Mouse (Mus musculus) small intestine, adult 2 months (tissue): ENCODE measurements around the gene Plekhm1. TPM values are rescaled to one million over a fixed set of nuclear protein-coding genes. Genes with fewer than 3 reads are reported as not detected.

Experiments used
- H3K27ac ChIP-seq: fragments of 200-500 bp; 2 replicates; pipeline ENCODE4 v1.5.1; 2012; ENCODE audit warnings: low read depth, low read length, control low read depth, inconsistent platforms; ENCODE audit not compliant: insufficient read depth
- H3K27me3 ChIP-seq: fragments of 200-500 bp; 2 replicates; pipeline ENCODE4 v1.6.1; 2012; ENCODE audit warnings: mild to moderate bottlenecking, moderate library complexity, low read length, inconsistent platforms; ENCODE audit not compliant: control insufficient read depth, insufficient read depth
- H3K36me3 ChIP-seq: fragments of 200-500 bp; 2 replicates; pipeline ENCODE4 v1.6.1; 2012; ENCODE audit warnings: mild to moderate bottlenecking, low read length, control low read depth, inconsistent platforms; ENCODE audit not compliant: control insufficient read depth, insufficient read depth
- H3K4me1 ChIP-seq: fragments of 200-500 bp; 2 replicates; pipeline ENCODE4 v1.6.1; 2012; ENCODE audit warnings: low read length, inconsistent platforms, mixed read lengths; ENCODE audit not compliant: control insufficient read depth, insufficient read depth, insufficient read length
- H3K4me3 ChIP-seq: fragments of 200-500 bp; 2 replicates; pipeline ENCODE4 v1.5.1; 2012; ENCODE audit warnings: low read depth, mild to moderate bottlenecking, control low read depth, inconsistent platforms, low read length, moderate library complexity
- CTCF ChIP-seq: fragments of 200-500 bp; IDR thresholded peaks from 2 replicates; pipeline ENCODE4 v1.5.1; 2012; ENCODE audit warnings: low read depth, mild to moderate bottlenecking, control low read depth, inconsistent platforms, low read length, moderate library complexity, mixed read lengths; ENCODE audit not compliant: insufficient replicate concordance, insufficient read length; ENCODE audit errors: extremely low read depth
- POLR2A ChIP-seq: fragments of 200-500 bp; IDR thresholded peaks from 2 replicates; pipeline ENCODE4 v1.6.1; 2012; ENCODE audit warnings: low read depth, mild to moderate bottlenecking, control low read depth, inconsistent platforms, low read length, moderate library complexity
- WGBS: fragments of 180-500 bp; shearing (Covaris S2); methylation state at CpG from one replicate; pipeline ENCODE4 v1.1.7; 2018; 5-methylcytosine and 5-hydroxymethylcytosine counted together
- polyA plus RNA-seq: library from polyadenylated mRNA; depleted of rRNA; stranded (reverse); fragments of >200 nt; gene quantifications from 2 replicates; pipeline ENCODE4 v1.2.3, GENCODE M21; 2012

The Plekhm1 gene
- polyA plus RNA-seq, 1 experiment, result 16.6 TPM

- WGBS, result 67% methylated on average over 5 of the region's 5 CpGs
- H3K27ac ChIP-seq, result no peak overlapping the region
- no peaks in the 10 kb centered on the region for H3K27me3 ChIP-seq
- peaks cover 3% of the 10 kb centered on the region for H3K4me1 ChIP-seq
- TF ChIP-seq POLR2A (no peak), CTCF (no peak)
- H3K4me3 ChIP-seq, result no peak overlapping the region
- peaks cover 57% of the 10 kb centered on the region for H3K36me3 ChIP-seq
These were observed 36.7 kb downstream of the Plekhm1 start for GRCm38 (mm10) chr11:103375772-103376171.

DNA sequence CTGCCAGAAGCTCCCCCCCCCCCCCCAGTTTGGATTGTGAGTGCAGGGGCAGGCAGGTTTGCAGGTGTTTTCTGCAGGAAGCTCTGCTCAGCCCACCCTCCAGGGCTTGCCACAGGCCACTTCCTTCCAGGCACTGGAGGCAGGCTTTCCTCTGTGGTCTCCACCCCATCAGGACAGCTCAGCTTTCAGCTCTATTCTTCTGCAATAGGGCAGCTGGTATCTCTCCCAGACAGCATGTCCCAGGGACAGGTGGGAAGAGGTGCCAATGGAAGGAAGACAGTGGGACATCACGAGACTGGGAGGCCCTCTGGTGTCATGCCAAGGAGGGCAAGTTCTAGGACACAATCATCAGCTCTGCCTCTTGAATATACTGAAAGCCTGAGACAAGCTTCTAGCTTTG, 37.2 kb downstream of the Plekhm1 start:
- Histone ChIP-seq H3K36me3 (peaks cover 59% of the 10 kb centered on the region), H3K4me3 (no peak overlapping the region), H3K4me1 (peaks cover 3% of the 10 kb centered on the region), H3K27me3 (no peaks in the 10 kb centered on the region), H3K27ac (no peak overlapping the region)
- TF ChIP-seq POLR2A (no peak), CTCF (no peak)
- 46% methylated on average over 1 of the region's 1 CpGs for WGBS

GRCm38 (mm10) chr11:103373922-103374321, 38.6 kb downstream of the Plekhm1 start:
- Histone ChIP-seq H3K27me3 (no peaks in the 10 kb centered on the region), H3K36me3 (peaks cover 54% of the 10 kb centered on the region), H3K4me3 (no peak overlapping the region), H3K4me1 (peaks cover 3% of the 10 kb centered on the region), H3K27ac (no peak overlapping the region)
- WGBS, result 93% methylated on average over 9 of the region's 9 CpGs
- TF ChIP-seq POLR2A (no peak), CTCF (no peak)

- Histone ChIP-seq H3K27ac (no peak overlapping the region), H3K27me3 (no peaks in the 10 kb centered on the region), H3K36me3 (peaks cover 52% of the 10 kb centered on the region), H3K4me1 (peaks cover 3% of the 10 kb centered on the region), H3K4me3 (no peak overlapping the region)
- TF ChIP-seq CTCF (no peak), POLR2A (no peak)
- 79% methylated on average over 4 of the region's 4 CpGs for WGBS
These were observed 39.9 kb downstream of the Plekhm1 start for GRCm38 (mm10) chr11:103372561-103372960.

DNA sequence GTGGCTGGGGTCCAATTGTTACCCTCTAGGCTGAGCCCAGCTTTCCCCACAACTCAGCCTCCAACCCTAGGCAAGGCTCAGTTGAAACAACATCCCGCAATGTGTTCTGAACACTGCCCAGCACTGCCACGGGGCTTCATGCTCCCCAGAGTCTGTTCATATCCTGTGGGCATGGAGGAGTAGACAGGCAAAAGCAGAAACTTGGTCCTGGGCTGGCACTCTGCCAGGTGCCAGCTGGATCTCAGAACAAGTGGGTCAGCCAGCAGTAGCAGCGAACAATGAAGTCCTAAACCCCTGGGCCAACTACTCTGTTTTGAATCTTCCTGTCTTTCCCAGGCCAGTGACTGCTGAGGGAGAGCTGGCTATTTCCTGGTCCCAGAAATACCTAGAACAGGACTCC, 40.4 kb downstream of the Plekhm1 start:
- peaks cover 3% of the 10 kb centered on the region for H3K4me1 ChIP-seq
- WGBS, result 70% methylated on average over 3 of the region's 3 CpGs
- no peak overlapping the region for H3K27ac ChIP-seq
- TF ChIP-seq POLR2A (no peak), CTCF (no peak)
- peaks cover 53% of the 10 kb centered on the region for H3K36me3 ChIP-seq
- H3K4me3 ChIP-seq, result no peak overlapping the region
- H3K27me3 ChIP-seq, result no peaks in the 10 kb centered on the region

DNA sequence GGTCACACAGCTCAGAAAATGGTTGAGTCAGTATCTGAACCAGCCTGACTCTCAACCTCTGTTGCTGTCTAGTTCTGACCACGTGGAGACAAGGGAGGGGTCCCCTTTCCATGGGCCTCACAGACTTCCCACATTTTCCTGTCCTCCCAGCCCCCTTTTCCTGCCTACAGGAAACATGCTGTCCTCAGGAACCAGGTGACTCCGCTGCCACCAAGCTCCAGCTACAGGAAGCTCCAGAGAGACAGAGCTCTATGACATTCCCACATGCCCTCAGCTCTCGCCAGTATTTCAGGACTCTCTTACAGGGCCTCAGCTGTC, 41.3 kb downstream of the Plekhm1 start:
- Histone ChIP-seq H3K27ac (no peak overlapping the region), H3K36me3 (peaks cover 51% of the 10 kb centered on the region)
- 53% methylated on average over 3 of the region's 3 CpGs for WGBS

DNA sequence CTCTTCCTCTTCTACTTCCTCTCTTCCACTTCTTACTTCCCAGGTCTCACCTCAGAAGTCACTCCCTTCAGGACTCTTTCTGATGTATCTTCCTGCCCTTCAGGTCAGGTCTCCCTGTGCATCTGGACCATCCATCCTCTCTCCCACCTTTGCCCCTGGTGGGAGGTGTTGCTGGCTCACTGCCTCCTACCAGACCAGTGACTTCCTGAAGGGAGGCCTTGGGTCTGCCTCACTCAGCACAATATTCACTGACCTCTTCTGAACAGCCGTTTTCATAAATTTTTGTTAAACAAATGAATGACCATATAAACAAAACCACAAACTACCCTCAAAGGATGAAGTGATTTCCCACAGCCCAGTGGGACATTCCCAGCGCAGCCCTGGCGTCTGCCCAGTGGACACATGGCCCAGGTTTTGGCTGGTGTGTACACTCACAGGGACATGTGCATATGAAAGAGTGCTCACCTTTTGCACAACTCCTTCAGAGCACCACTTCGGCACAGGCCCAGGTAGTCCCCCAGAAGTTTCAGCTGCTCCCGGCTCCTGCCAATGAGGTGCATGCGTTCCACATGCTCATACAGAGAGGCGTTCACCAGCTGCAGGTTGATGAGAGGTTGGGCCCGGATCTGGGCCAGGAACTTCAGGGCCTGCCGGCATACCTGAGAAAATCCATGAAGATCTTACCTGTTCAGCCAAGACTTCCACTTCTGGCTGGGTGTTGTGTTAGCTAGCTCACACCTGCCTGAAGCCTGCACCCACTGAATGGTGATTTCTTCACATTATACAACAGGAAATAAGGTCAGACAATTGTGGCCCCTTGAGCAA, 41.9 kb downstream of the Plekhm1 start:
- 81% methylated on average over 9 of the region's 9 CpGs for WGBS
- Histone ChIP-seq H3K27me3 (no peaks in the 10 kb centered on the region), H3K27ac (no peak overlapping the region)

More for the DNA sequence above, 41.3 kb downstream of the Plekhm1 start:
- no peak for TF ChIP-seq CTCF
- no peak for TF ChIP-seq POLR2A
- Histone ChIP-seq H3K4me3 (no peak overlapping the region), H3K4me1 (peaks cover 3% of the 10 kb centered on the region), H3K27me3 (no peaks in the 10 kb centered on the region)

DNA sequence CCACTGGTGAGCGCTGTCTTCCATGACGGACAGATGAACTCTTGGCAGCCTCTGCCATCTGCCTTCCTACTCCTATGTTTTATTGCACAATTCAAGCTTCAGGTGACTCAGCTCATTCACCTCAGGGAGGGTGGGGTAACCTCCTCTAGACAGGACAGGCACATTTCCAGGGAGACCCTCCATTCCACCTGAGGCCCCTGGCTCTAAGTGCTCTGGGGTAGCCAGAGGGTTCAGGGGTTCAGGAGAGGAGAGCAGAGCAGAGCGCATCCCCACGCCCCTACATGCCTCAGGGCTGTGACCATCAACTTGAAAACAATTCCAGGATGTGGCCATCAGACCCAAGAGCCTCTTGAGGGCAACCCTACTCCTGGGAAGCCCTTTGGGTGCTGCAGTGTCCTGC, 47.0 kb downstream of the Plekhm1 start:
- WGBS, result 78% methylated on average over 4 of the region's 4 CpGs
- Histone ChIP-seq H3K36me3 (peaks cover 33% of the 10 kb centered on the region), H3K27ac (no peak overlapping the region), H3K27me3 (no peaks in the 10 kb centered on the region), H3K4me1 (peaks cover 13% of the 10 kb centered on the region), H3K4me3 (no peak overlapping the region)
- no peak for TF ChIP-seq POLR2A
- no peak for TF ChIP-seq CTCF

More for the DNA sequence above, 41.9 kb downstream of the Plekhm1 start:
- no peak for TF ChIP-seq CTCF
- no peak for TF ChIP-seq POLR2A
- Histone ChIP-seq H3K4me3 (no peak overlapping the region), H3K36me3 (peaks cover 54% of the 10 kb centered on the region), H3K4me1 (peaks cover 3% of the 10 kb centered on the region)
